Mouse (Mus musculus) frontal cortex, postnatal 36 days (tissue): ENCODE measurements around the gene Egln1.

Experiments
- DNase-seq, 2 experiments: peaks; one replicate each; pipeline ENCODE4 v3.0.0; 2022; ENCODE audit warnings: low spot score in 2 of 2

The Egln1 gene

DNA sequence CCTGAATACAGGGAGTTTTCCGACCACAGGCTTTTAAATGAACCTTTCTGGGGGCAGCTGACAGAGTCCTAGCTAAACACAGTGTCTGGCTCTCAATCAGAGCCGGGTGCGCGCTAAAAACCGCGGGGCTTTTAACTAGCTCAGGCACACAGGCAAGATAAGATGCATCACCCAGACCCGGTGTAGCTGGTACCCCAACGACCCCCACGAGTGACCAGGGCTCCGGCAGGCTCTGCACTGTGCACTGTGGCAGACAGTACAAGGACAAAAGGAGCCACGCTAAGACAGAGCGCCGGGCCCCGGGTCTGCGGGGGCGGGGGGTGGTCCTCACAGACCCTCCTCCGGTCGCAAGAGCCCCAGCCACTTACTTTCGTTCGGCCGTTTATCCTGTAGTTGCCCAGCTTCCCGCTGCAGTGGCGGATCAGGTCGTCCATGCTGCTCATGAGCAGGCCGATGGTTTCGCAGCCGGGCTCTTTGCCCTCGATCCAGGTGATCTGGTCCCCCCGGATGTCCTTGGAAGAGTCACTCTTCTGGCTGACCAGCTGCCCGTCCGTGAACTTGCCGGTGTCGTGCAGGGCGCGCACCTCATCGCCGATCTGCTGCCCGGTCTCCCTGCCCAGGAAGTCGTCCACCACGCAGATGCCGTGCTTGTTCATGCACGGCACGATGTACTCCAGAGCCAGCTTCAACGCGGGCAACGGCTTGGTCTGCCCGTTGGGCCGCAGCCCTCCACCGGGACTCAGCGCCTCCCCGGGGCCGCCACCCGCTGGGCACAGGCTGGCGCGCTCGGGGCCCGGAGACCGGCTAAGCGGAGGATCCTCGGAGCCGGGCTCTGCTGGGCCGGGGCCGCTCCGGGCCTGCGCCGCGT lies 1.0 kb downstream of the Egln1 start:
- peak in 1 of 2 experiments; percentile 40 for DNase-seq

DNA sequence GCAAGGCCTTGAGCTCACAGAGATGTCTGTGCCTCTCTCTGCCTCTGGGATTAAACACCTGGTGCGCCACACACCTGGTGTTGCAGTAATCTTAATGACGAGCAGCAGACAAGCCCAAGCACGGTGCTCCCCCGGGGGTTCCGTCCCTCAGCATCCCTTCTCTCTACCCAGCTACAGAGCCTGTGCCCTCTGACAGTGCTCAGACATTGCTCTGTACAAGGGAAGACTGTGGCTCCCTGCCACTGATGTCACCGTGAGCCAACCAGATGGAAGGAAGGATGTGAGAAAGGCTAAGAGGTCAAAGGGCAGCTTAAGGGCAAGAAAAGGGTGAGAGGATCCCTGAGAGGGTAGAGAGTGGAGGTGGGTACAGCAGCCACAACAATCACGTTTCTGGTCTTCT lies 4.7 kb downstream of the Egln1 start:
- no peak for DNase-seq

DNA sequence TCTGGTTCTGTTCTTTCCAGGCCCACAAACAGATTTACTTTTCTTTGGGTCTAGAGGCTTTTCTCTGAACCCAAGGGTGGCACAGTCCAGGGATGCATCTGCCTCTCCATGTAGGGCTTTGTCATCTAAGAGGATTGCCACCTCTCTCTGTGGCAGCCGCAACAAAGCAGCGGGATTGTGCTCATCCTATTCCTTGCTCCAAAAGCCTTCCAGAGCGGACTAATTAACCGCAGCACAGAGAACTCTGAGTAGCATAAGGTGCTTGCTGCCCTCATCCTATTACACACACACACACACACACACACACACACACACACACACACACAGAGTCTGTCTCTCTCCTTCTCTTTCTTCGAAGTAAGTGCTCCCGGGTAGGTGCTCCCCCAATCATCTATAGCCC lies 5.3 kb downstream of the Egln1 start:
- no peak for DNase-seq

DNA sequence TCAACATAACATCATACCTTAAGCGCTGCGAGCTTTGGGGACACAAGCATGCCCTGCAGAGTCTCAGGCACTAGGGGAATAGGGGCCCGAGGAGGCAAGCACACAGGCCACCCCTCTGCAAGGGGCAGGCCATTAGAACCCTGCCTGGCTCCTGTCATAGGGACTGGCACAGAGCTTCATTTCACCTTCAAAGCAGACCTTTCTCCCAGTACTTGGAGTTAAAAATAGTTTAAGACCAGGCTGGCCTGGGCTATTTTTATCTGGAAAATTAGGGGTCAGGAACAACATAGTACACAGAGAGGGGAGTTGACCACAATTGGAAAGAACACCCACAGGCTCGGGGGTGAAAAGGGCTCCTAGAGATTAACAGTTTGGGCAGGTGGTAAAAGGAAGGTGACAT lies 11.8 kb downstream of the Egln1 start:
- no peak for DNase-seq

DNA sequence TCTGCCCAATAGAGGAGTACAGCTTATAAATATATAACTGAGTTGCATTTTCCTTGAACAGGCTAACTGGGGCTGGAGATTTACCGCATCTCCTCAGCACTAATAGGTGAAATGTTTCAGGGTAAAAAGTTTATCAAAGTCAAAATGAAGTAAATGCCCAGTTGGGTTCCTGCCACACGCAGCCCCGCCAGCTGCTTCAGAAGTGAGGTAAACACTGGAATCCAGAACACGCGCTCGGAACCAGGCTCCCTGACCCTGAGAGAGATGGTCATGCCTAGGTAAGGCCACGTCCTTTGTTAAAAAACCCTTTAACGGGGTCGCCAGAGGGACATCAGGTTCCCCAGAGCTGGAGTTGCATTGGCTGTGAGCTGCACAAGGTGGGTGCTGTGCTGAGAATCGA lies 12.4 kb downstream of the Egln1 start:
- DNase-seq, result no peak

DNA sequence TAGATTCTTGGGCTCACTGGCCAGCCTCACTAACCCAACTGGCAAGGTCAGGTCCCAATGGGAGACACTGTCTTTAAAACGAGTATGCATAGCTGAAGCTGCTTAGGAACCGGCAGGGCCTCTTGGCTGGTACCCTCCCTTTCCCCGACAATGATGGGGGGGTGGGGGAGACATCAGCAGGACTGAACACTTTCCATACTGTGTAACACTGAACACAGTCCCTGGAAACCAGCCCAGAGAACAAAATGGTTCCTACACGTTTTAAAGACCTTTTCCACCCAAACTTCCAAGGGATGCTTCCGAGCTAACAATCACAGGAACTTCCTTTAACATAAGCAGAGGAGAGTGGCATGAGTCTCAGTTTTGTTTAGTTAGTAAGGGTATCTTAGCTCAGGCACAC lies 14.0 kb downstream of the Egln1 start:
- no peak for DNase-seq

DNA sequence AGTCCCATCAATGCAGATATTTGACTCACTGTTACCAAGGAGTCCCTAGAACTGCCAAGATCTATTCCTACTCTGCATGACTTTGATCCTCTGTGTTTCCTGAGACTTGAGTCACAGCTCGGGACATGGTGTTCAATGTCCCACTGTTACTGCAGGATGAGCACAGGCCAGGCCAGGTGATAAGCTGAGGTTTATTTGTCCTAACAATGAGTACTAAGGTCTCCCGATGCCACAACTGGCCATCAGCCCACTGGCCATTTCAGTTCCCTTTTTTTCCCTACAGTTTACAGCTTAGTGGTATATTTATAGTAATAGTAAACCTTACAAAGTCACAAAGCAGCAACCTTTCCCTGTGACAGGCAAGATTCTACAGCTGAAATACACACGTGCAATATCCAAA lies 16.7 kb downstream of the Egln1 start:
- no peak for DNase-seq

DNA sequence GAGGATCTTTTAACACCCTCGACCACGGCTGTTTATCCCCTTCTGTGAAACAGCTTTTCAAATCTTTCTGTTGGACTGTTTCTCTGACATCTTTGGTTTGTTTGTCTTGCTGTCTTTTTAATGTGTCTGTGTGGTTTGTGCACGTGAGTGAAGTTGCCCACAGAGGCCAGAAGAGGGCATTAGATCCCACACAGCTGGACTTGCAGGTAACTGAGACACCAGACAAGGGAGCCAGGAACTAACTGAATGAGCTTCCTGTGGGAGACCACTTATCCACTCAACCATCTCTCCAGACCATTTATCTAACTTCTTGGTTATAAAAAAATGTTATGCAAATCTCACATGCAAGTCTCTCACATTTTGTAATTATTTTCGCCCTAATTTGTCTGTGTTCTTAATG lies 18.5 kb downstream of the Egln1 start:
- DNase-seq, result no peak

DNA sequence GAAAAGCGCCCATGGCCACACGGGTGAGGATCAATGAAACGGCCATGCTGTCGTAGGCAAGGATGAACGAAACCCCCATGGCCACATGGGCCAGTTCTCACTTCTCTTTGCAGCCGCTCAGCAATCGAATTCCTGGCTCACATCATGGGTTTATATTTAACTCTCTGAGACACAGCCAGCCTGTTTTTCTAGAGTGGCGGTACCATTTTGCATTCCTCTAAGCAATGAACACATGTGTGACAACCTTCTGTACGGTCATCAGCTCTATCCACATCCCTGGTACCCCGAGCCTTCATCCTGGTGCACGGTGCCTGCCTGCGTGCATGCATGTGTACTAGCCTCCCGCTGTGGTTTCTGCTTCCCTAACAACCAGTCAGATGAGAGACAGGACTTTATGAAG lies 19.0 kb downstream of the Egln1 start:
- DNase-seq, result peak in 1 of 2 experiments; percentile 32

DNA sequence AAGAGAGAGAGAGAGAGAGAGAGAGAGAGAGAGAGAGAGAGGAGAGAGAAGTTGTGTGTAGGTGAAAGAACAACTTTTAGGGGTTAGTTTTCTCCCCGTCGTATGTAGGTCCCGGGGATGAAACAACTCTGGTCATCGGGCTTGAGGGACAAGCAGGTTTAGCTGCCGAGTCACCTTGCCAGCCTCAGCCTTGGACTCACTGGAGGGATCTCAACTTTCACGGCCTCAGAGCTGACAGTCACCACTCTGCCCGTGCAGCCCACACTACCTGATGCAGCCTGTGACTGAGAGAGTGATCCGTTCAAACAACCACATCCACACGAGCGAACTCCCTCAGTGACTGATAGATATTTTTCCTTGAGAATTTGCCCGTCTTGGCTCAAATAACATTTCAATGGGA lies 20.1 kb downstream of the Egln1 start:
- DNase-seq, result no peak

DNA sequence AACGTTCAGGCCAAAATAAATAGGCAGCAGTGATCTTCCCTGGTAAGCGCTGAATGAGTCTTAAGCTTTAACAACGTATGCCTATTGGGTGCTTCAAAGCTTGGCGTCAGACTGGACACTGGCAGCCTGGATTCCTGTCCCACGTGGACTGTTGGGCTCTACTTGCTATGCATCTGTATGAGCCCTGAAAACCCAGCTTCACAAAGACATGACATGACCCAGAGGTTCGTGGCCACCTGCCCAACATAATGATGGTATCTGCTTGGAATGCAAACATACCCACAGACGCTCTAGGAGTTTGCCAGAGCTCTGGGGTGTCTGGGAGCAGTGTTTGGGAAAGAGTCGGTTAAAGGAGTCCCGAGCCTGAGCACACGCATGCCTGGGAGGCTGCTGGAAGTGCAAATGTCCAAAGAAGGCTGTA lies 22.8 kb downstream of the Egln1 start:
- DNase-seq, result no peak

DNA sequence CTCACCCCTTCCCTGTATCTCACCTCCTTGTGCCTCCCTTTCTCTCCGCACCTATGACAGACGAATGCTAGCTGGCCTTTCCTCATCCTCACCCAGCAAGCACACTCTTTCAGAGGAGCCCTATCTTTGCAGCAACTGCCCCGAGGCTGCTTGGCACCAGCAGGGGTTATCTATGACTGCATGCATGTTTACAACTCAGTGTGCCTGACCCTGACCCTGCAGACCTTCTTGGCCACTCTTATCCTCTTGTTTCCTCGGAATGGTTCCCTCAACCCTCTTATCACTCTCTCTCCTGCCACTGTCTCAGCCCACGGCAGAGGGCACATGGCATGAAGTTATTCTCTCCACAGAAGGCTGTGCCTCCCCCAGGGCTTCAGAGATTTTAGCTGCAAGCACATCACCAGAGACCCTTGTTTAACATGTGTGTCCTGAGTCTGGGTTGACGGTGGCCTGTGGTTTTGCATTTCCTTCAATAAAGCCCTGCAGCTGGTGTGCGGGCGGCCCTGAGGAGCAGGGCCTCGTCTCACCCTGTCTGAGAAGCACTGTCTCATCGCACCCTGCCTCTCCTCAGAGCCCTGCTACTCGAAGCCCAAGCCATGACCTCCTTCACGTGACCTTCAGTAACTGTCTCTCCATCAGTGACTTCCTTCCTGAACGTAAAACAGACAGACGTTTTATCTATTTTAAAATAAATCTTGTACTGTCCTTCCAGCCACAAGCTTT lies 23.4 kb downstream of the Egln1 start:
- no peak for DNase-seq

DNA sequence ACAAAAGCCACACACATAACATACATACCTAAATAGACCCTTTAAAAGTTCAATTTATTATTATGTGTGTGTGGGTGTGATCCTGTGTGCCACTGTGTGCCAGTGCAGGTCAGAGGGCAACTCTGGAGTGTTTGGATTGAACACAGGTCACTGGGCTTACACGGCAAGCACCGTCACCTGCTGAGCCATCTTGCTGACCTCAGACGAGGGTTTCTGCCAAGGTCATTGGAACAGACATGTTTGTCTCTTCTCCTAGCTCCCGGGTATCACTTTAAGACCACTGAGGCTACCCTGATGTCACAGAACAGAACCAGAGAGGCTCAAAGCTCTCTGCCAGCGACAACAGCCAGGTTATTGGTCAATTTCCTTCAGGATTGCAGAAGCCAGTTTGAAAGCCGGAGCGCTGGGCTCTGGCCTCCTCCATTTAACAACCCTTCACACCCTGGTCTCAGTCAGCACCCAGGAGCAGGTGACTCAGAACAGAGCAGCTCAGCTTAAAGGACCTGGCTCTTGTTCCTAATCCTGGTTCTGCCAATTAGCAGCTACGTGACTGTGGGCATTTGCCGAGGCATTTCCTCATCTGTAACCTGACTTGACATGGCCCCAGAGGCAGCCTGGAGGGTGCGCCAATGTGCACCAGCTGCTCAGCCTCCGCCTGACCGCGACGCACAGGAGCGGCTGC lies 25.0 kb downstream of the Egln1 start:
- no peak for DNase-seq

DNA sequence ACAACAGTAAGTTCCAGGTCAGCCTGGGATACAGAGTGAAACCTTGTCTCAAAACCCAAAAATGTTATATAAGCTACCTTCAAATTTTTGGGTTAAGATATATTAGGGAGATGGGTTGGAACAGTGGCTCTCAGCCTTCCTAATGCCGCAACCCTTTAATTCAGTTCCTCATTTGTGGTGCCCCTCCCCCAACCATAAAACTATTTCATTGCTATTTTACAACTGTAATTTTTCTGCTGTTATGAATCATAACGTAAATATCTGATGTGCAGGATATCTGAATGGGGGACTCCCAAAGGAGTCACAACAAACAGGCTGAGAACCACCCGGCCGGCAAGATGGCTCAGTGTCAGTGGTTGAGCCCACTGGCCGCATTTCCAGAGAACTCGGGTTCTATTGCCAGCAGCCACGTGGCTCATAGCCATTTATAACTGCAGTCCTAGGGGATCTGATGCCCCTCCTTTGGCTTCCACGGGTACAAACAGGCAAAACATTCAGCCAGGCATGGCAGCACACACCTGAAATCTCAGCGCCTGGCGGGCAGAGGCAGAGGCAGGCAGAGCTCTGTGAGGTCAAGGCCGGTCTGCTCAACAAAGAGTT lies 26.5 kb downstream of the Egln1 start:
- DNase-seq, result no peak

DNA sequence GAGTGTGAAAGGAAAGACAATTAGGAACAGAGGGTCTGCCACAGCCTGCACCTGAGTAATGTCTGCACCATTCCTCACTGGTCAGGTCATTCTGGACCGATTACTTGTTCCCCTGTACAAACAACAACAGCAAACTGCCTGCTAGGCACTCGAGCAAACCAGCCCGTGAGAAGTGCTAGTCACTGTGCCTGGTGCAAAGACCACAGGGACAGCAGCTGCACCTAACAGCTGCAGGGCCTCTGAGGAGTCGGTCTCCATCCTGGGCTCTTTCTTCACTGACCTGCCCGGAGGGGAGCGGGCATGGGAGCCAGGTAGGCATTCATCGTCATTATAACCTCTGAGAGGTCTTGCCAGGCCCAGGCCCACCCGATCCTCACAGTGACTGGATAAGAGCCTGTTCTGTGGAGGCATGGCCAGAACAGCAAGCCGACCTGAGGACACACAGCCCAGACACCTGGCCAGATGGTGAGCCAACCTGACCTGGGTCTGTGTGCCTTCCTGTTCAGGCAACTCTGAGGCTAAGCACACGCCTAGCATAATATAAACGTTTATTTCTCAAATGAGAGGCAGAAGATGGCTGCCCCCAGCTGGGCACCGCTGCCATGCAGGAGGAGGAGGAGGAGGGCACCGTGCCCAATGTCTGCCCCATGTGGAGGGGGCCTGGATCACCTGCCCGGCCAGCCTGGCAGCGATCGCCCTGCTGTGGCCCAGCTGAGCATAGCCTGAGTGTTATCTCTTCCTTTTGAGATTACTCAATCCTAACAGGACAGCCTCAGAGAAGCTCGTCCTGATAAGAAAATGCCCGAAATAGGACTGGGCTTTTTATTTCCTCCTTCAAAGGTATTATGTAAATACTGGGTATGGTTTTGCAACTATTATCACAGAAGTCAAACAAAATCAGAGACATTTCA lies 27.5 kb downstream of the Egln1 start:
- no peak for DNase-seq

DNA sequence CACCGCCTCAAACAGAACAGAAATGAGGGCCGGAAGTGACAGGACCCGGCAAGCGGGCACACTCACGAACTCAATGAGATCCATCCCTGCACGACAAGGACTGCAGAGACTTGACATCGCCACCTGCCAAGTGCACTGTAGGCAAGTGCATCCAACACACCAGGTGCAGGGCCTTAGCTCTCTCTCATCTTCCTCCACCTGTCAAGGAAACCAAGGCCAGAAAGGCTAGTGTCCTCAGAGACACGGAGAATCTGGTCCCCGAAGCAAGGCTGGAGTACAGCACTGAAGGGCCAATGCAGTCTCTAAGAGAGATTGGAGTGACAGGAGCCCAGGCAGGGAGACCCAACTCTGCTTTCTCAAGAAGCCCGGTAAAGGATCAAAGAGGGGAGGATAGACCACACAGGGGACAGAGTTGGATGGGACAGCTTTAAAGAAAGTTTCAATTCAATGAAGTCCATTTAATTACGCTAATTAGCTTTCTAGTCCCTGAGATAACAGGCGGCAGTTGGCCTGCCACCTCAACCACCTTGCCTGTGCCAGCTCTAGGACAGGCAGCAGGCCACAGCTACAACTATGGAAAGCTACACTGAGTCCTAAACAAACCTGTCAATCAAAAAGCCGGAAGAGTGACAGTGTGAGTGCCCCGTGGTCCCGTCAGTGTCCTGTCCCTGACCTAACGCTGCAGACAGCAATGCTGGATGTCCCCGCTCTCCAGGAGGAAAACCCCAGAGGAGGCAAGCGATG lies 31.2 kb downstream of the Egln1 start:
- no peak for DNase-seq

DNA sequence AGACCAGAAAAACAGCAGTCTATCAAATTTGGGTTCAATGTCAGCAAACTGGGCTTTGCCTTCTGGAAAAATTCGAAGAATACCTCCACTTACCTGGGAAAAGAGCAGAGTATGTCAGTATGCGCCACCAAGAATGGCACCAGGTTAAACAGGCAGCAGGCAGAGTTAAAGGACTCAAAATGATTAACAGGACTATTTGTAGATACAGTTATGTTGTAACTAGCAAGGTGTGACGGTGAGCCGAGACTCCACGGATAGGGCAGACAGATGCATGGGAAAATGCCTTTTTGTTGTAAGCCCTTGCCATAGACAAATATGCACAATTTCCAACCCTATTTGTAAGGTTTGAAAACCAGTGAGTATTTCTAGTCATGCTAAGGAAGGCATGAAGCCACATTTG lies 35.1 kb downstream of the Egln1 start:
- DNase-seq, result no peak

DNA sequence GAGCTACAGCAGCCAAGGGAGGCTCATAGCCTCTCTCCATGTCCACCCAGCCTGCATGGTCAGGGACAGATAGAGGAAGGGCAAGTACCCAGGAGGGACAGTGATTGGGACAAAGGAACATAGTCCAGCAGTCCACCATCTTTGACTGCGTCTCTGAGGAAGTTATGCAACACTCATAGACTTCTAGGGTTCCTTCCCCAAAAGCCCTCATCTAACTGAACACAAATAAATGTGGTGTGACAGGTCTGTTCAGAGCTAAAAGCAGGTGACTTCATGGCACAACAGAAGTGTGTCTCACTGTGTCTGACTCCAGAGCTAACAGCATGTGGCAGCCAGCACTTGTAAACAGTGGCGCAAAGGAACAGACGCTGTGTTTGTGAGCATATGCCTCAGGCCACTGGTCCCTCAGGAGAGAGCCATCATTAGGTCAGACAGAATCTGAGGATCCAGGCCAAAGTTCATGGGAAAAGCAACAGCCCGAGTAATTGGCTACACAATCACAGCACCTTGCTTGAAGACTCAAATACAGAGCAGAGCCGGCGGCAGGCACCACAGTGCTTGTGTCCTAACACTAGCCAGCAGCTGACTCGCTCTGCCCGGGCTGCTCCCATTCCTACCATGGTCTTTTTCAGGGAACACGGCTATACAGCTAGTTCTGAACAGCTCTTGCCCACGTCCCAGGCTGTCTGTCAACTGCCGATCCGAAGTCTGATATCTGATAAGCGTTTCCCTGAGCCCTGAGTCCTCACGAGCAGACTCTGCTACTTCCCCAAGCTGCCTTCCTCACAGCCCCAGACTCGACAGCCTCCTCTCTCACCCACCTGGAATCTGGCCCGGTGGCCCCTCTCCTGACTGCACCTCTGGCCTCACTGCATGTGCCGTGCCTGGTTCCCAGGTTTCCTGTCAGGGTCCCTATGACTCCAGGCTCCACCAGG lies 36.9 kb downstream of the Egln1 start:
- DNase-seq, result no peak

DNA sequence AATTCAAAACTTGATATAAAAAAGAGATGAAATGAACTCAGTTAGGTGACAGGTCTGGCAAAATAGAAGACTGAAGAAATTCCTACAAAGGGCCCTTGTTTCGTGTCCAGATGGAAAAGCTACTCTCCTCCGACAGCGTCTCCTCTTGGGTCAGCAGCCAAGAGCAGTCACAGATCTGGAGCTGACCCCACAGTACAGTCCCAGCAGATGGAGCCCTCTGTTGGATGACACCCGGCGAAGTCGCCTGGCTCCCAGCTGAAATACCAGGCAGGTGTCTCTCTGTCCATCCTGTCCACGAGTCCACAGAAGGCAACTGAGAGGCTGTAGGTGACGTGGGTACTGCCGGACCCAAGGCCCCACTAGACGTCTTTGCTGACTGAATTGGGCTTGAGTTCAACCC lies 38.8 kb downstream of the Egln1 start:
- DNase-seq, result no peak
